Mouse (Mus musculus) testis, postnatal 10 days (tissue): ENCODE results near the gene 2310007B03Rik.

Experiments used
- DNase-seq: peaks from one replicate; pipeline ENCODE4 v3.0.0; 2021; ENCODE audit warnings: low spot score

2310007B03Rik gene

DNA sequence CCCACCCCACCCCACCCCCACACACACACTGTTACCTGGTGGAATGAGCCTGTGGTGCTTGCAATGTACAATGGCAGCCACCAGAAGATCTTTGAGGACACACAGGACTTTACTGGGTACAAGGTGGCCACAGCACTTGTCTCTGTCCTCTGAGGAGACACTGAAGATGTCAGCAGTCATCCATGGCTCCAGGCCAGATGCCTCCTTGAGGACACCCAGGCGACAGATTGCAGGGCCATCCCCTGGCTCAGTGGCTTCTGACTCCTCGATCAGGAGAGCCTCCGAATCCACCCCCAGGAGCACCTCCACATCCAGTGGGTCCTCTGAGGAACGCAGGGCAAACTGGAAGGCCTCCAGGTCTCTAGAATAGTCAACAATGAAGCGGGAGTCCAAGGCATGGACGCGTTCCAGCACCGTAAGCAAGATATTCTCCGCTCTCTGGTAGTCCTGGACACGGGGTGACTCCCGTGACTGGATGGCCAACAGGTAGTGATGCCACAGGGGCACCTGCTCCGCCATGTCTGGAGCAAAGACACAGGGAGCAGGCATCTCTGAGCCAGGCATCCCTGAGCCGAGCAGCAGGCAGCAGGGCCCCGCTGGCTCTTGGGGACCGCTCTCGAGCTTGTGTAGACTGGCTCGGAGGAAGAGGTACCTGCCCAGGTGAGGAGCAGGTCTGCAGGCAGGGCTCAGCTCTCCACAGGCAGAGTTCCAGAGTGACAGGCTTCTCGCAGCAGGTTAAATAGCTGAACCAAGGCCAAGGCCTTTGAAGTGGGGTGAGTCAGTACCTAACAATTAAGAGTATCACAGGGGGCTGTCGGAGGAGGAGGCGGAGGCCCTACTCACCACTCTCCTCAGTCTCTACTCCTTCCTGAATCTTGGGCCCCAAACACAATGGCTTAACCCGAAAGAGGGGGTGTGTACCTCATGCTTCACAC, 915 bp downstream of the 2310007B03Rik start:
- DNase-seq, result no peak

DNA sequence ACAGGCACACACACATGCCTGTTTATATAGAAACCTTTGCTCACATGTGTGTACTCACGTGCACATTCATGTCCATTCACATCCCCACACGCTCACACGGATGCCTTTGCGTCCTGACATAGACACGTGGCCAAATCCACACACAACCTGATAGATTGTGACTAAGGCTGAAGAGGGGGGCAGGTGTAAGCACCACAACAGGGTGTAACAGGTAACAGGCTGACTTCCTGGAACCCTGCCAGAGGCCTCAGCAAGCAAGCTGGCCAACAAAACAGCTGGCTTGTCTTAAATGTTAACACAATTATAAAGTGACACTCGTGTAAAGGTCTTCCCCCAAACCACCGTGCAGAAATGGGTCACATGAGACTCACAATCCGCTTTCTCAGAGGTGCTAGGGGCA, 1.8 kb downstream of the 2310007B03Rik start:
- DNase-seq, result no peak

DNA sequence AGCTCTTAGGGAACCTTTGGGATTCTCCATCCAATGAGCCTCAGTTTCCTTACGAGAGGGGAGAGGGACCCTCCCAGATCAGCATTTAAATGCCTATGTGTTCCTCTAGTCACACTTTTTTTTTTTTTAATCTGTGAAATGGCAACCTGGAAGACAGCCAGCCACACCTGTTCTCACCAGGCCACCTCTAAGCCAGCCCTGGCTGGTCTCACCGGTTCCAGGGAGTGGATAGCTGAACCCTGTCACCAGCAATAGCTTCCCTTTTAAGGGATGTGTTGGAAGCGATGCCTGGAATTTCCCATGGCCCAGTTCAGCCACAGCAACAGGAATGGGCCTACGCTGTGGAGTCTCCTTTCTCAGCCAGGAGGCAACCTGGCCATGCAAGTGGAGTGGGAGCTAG, 3.2 kb downstream of the 2310007B03Rik start:
- no peak for DNase-seq

DNA sequence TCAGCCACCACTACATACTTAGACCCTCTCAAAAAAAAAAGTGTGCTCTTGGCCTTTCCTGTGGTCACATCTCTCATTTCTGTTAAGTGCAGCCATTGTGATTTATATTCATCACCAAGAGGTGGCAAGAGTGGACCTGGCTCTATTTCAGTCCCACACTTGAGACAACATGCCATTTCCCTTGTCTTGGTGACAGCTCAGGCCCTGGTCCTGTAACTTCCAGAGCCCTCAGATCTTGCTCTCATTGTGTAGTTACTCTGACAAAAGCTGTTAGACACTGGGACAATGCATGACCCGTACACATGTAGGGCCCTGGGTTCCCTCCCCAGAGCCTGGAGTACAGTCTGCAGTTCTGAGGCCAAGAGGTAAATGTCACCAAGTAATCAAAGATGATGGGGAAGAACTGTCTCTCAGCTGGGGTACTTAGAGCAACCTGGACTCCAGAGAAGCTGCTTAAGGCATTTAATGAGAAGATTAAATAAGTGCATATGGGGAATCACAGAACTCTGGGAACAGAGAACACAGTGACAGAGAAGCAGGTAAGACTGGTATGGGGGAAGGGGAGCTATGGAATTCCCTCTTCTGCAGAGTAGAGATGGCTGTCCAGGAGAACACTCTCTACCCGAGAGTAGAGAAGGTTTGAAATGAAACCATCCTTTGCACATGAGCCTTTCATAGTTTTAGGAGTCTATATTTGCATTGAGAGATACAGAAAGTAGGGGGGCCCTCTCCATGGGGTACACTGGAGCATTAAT, 9.7 kb downstream of the 2310007B03Rik start:
- no peak for DNase-seq

DNA sequence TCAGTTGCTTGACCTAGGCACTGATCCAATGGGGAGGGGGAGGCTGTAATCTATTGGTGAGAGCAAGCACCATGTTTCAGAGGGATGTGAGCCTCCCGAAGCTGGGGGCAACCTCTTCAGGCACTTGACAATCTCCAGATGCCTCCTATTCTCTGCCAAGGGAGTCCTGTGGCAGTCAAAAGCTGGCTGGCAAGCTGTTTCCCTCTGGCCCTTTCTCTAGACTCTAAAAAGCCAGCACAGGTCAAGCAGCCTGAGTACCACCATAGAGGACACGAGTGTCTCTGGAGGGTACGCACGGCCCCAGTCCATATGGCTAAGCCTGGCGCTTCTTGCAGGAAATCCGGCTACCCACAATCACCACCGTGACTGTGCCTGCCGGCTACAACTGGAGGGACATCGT, 16.6 kb downstream of the 2310007B03Rik start:
- DNase-seq, result no peak

DNA sequence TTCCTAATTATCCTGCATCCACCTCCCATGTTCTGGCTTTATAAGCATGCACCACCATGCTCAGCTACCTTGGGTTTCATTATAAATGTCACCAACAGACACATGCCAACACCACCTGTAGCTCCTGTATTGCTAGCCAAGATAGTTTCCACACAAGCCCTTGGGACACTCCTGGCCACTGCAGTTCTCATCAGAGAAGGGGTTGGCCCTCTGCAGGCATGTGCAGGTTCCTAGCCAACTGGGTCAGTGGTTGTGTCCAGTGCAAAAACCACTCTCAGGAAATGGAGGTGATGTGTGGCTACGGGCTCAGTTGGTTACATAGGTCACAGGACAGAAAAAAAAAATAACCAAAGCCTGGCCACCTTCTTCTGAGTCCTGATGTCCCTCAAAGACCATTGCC, 17.9 kb downstream of the 2310007B03Rik start:
- DNase-seq, result no peak

DNA sequence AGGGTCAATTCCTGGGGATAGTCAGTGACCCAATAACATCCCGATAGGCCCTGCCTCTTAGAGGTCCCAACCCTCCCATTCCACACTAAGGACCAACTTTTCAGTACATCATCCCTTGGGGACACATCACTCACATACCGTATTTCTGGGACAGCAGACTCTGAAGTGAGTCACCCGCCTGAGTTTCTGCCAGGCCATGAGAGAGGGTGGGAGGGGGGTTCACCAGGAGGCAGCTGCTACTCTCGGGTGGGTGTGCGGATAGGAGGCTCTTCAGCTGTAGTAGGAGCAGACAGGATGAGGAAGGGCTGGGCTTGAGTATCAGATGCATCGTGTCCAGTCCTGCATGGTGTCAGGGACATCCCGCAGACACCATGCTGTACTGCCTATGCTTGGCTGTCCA, 21.0 kb downstream of the 2310007B03Rik start:
- DNase-seq, result no peak

DNA sequence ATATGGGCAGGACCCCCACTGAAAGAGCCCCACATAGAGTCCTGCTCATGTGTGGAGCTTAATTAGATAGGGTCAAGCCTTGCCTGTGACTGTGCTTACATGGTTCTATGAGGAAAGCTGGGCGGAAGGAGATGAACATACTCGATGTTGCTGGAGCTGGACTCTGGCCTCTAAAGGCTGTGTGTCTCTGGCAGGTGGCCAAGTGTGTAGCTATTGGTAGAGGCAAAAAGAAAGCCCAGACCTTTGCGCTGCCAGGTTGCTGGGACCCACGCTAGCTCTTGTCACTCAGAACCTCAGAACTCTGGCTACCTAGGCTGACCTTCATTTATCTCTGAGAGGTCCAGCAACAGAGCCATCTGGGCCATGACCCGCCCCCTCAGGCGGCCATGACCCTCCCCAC, 22.2 kb downstream of the 2310007B03Rik start:
- no peak for DNase-seq

DNA sequence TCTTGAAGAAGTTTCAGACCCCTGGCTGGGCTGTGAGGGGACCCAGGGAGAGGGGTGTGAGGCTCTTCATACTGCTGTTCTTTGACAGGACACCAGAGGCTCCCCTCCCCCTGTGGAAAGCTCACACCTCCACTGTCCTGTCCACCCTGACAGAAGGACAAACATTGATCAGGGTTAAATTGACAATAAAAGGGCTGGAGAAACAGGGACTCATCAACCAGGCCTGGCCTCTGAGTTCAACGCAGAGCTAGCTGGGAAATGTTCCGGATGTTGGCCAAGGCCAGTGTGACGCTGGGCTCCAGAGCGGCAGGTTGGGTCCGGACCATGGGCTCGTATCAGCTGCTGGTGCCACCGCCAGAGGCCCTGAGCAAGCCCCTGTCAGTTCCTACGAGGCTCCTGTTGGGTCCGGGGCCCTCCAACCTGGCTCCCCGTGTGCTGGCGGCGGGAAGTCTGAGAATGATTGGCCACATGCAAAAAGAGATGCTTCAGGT, 25.7 kb downstream of the 2310007B03Rik start, which contains the start of gene Agxt:
Gene Agxt (plus strand): TSS at position 205 of the 491 bp plus-strand sequence.
- DNase-seq, result no peak

DNA sequence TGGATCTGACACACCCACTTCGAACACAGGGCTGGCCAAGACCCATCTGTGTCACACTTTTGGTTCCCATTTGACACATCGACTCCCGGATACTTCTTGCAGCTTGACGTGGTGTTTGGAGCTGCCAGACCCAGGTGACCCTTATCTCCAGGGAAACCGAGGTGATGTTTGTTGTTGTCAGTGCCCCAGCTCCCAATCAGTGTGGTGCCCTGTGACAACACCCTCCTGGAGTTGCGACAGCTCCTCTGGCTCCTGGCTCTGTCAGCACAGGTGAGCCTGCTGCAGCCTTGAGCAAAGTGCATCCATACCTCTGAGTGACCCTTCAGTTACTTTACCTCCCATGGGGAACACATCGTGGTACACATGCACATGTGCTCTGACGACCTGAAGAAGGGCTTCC, 28.1 kb downstream of the 2310007B03Rik start:
- no peak for DNase-seq

DNA sequence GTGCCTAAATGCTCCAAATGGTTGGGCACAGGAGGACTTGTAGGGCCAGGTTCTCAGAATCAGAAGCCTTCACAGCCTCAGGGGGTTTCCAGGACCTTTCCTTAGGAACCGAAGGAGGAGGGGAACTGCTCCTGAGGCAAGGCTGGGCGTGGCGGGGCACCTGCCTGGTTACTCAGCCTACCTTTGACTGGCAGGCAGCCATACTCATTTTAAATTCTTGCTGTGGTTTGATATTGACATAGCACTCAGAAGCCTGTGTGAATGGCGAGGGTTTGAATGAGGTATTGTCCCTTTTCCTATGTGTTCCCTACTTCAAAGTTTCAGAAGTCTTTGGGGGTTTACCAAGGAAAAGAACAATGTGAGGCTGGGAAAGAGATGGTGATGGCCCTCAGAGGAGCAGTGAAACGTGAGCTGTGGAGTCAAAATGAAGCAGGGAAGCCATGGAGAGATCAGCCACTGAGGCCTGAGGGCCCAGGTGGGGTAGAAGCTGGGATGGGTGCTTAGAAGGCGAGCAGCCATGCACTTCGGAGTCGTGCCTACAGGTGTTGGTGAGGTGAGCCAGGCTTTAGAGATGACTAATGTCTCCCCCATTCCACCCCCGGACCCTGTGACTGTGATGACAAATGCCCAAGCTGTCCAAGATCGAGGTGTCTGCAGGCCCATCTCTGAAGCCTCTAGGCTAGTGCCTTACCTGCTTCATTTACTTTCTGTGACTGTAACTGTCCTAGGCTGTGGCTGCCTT, 30.3 kb downstream of the 2310007B03Rik start:
- no peak for DNase-seq

DNA sequence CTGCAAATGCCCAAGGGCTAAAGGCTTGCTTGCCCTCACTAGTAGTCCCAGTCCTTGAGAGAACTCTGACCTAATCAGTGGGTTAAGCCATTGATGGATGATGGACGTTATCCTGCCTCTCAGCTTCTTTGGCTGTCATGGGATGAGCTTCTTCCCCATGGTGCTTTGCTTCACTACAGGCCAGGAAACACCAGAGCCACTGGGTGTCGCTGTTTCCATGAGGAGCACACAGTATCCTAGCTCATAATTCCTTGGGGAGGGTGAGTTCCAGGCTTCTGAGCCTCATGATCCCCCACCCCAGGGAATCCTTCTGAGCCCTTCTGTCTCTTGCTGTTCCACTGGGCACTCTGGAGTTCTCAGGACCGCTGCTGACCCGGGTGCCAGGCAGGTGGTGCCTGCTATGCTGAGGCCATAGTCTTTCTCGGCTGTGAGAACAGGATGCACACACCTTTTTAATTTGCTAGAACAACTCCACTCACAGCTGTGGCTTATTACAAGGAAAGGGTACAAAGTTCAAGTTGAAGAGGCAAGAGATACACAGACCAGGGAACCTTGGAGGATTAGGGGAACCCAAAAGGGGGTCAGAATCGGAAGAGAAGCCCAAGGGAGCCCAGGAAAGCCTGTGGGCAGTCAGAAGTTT, 31.9 kb downstream of the 2310007B03Rik start:
- DNase-seq, result peak; percentile 83

DNA sequence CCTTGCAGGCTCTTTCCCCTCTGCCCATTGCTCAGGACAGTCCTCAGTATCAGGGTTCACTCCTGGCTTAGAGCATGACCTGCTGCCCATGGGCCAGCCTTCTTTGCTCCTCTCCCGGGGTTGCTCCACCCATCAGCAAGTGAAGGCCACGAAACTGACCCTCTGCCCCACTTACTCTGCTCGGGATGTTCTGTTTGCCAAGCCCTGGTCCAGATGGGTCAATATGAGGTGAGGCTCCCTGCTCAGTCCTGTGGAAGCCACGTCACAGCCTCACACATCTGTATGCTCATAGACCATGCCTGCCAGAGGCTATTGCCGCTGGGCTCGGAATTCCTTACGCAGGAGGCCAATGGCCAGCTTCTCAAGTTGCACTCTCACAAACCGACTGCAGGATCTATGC, 32.5 kb downstream of the 2310007B03Rik start:
- no peak for DNase-seq

DNA sequence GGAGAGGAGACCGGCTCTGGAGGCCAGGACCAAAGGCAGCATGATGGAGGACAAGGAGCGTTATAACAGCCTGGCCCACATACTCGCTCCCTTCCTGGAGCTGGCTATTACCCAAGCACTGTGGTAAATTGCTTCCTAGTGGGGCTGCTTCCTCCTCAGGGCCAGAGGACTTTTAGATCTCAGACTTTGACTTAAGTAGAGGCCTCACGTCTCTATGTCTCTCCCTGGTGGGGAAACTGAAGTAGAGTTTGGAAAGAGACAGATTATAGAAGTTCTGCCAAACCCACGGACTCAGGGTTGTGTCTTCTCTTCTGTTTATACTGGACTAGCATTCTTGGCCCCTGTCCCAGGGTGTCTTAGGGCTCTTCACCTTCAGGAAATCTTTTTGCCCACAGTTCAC, 35.5 kb downstream of the 2310007B03Rik start:
- no peak for DNase-seq

DNA sequence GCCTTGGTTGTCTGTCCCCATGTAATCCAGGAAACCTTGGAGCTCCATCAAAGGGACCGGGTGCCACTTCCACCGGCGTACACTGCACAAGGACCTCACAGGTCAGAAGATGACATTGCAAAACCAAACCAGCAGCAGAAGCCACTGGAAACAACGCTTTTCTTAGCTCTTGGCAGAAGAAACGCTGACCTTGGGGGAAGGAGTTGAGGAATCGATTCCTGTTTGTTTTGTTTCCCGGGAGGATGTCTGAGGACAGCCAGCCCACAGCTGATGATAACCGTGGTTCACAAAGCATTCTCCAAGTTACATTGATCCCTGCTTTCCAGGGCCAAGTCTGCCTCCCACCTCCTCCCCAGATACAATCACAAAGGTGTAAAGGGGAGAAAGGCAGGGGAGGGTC, 36.7 kb downstream of the 2310007B03Rik start:
- DNase-seq, result no peak

DNA sequence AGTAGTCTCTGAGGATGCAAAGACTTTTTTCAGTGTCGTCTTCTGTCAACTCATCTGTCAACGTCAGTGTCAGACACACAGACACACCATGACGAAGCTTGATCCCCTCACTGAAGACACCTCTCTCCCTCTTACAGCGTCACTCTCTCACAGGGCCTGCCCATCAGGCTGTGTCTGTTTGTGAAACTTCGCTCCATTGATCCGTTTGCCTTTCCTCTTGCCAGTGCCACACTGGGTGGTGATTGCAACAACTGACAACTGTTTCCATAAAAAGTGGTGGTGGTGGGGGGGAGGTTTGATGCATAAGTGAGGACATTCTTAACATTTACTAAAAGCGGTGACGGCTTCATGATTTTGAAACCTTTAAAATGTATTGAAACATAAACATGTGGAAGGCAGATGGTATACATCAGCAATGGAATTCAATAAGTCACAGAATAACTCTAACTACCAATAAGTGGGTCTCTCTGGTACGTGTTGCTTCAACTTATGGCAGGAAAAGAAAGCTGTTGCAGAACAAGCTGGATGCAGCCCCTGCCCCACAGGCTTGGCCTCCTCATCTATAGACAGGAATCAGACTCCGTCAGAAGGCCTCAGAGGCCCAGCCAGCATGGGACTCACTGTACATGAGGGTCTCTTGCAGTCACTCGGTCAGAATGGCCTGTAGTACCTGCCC, 37.4 kb downstream of the 2310007B03Rik start:
- no peak for DNase-seq

DNA sequence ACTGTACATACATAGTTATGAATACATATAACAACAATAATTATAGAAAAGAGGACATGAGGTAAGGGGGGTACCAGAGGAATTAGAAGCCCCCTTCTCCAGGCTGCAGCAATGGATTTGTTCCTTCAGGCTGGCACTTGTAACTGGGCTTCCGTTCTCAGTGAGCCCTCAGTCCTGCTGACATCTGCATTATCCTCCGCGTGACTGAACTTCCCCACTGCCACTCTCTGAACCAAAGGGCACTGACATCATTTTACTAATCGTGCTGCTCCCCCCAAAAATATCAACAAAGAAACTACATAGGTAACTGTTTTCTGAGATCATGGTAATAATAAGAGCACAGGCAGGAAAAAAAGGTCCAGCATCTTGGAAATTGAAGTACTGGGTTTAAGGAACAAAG, 41.9 kb downstream of the 2310007B03Rik start:
- no peak for DNase-seq

DNA sequence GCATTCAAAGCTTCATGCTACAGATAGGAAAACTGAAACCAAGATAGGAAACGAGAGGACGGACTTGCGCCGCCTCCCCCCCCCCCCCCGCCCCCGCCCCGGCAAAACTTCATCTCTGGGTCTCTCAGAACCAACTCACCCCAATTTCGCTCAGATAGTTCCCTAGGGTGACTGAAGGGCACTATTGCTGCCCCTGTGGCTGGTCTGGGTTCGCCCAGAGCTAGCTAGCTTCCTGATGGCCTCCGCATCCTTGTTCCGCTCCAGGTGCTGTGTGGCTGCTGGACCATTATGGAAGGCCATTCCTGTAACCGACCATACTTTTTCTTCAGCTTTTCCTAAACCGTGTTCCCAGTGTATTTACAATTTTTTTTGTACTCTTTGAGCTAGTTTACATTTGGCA, 45.3 kb downstream of the 2310007B03Rik start:
- DNase-seq, result no peak

DNA sequence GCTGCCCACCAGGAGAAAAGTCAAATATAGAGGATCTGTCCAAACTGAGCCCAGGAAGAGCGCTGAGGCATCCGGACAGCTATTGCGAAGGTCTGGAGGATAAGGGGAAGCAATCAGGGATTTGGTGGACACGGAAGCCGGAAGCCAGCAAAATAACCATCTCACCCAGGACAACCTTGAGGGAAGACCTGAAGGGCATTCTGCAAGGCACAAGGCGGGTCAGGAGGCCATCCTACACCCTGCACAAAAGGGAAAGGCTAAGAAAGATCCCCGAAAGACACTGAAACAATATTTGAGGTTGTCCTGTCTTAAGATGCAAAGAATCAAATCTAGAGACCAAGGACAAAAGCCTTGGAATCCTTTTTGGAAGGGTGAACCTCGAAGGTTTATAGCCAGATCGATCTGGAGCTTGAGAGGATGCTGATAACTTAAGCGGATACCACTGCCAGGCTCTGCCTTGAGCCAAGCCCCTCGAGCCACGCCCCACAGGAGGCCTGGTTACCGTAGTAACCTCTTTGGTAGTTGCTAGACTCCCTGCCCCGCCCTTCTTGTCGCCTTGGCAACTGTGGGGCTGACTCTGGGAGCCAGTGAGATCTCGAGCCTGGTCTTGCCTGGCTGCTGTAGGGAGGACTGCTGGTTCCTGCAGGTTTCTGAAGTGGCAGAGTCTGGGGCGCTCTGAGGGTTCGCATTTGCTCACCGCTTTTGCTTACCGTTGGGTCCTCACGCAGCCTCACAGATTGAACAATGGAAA, 45.9 kb downstream of the 2310007B03Rik start:
- DNase-seq, result peak; percentile 81

DNA sequence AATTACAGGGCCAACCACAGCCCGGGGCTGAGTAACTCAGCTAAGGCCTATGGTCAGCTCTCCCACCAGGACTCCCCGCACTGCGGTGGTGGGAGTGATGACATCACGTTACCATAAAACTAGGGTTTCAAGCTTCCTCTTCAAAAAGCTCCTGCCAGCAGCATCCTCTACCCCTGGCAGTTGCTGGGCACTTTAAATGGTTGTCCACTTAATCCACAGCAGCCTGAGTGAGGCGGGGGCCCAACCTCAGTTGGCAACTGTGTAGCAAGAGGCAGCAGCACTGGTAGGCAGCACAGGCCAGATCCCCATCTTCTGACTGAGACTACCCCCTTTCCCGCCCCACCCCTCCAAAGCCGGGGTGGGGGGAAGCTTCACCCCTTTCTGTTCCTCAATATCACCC, 58.0 kb downstream of the 2310007B03Rik start:
- peak; percentile 37 for DNase-seq
